Comparison of ENCODE assay signal across 24 mouse cellular contexts in genomic region chr6:33001271-33001670, GRCm38 (mm10). TPM values are rescaled to one million over a fixed set of nuclear protein-coding genes. Genes with fewer than 3 reads are reported as not detected.
DNase-seq lines count a peak whose midpoint lies in the region; ATAC-seq and TF ChIP-seq lines count a peak whose summit lies in the region.
"Had no signal": no experiment of that assay in that cellular context is flagged by ENCODE, and none has a peak within 500 bp of the region (broad histone marks: within the 10 kb centered on the region; RNA-seq: fewer than 3 reads in every experiment).

No protein-coding gene starts in this region.

- WGBS in kidney, postnatal 0 days = 89% methylated on average over 15 of the region's 15 CpGs

- no peak overlapping the region for H3K27ac ChIP-seq in kidney, postnatal 0 days
- H3K27ac ChIP-seq: embryonic facial prominence, embryonic 10.5 days; embryonic facial prominence, embryonic 13.5 days; forebrain, embryonic 12.5 days; forebrain, embryonic 15.5 days; hindbrain, embryonic 13.5 days had no signal

- 0 out of 2 replicates have a peak, but pooled peaks cover 7% of the 10 kb centered on the region for H3K4me1 ChIP-seq in kidney, postnatal 0 days (replicated peaks; ENCODE audit: insufficient read depth, low read length)

- H3K27me3 ChIP-seq in kidney, postnatal 0 days (ENCODE audit: insufficient read depth, low read length) = no peaks in the 10 kb centered on the region
- H3K27me3 ChIP-seq: embryonic facial prominence, embryonic 13.5 days; forebrain, embryonic 12.5 days; forebrain, embryonic 15.5 days; hindbrain, embryonic 13.5 days had no signal

- no peak overlapping the region for H3K4me3 ChIP-seq in kidney, postnatal 0 days (replicated peaks; ENCODE audit: low read depth, low read length)
- H3K4me3 ChIP-seq: embryonic facial prominence, embryonic 10.5 days; embryonic facial prominence, embryonic 13.5 days; erythroblast, embryonic 14.5 days; forebrain, embryonic 12.5 days; forebrain, embryonic 15.5 days; hindbrain, embryonic 13.5 days had no signal

- no peaks in the 10 kb centered on the region for H3K9me3 ChIP-seq in kidney, postnatal 0 days (replicated peaks; ENCODE audit: low read length)
- H3K9me3 ChIP-seq: embryonic facial prominence, embryonic 10.5 days; embryonic facial prominence, embryonic 13.5 days; forebrain, embryonic 12.5 days; forebrain, embryonic 15.5 days; hindbrain, embryonic 13.5 days had no signal

- no peak overlapping the region for H3K9ac ChIP-seq in kidney, postnatal 0 days (ENCODE audit: low read depth, low read length)
- H3K9ac ChIP-seq: embryonic facial prominence, embryonic 13.5 days; forebrain, embryonic 12.5 days; forebrain, embryonic 15.5 days; hindbrain, embryonic 13.5 days had no signal

- no peak for TF ChIP-seq CTCF in kidney, postnatal 0 days (IDR thresholded peaks at IDR 0.05; ENCODE audit: low read depth)

- no peak overlapping the region for H3K4me2 ChIP-seq in kidney, postnatal 0 days (ENCODE audit: low read length)
- H3K4me2 ChIP-seq: embryonic facial prominence, embryonic 13.5 days; forebrain, embryonic 12.5 days; forebrain, embryonic 15.5 days; heart, embryonic 11.5 days; hindbrain, embryonic 13.5 days had no signal

- ATAC-seq in kidney, postnatal 0 days (replicated peaks; ENCODE audit: low FRiP score, low read depth) = peak; percentile 78; the same call in 1 of the 2 replicates
- ATAC-seq: activated CD4-positive, CD25-positive, alpha-beta regulatory T cell, adult 4 months; forebrain, embryonic 15.5 days had no signal

- H3K36me3 ChIP-seq in kidney, postnatal 0 days (ENCODE audit: insufficient read depth, low read length) = no peaks in the 10 kb centered on the region
- H3K36me3 ChIP-seq: embryonic facial prominence, embryonic 13.5 days; forebrain, embryonic 12.5 days; forebrain, embryonic 15.5 days; hindbrain, embryonic 13.5 days had no signal

- DNase-seq in kidney, adult 11 months = peak; percentile 69
- no peak for DNase-seq in kidney, postnatal 4 days
- DNase-seq in kidney, adult 8-10 months = peak; percentile 68 to 76
- no peak for DNase-seq in kidney, postnatal 10 days
- DNase-seq in kidney, postnatal 0 days (ENCODE audit: low spot score) = no peak
- peak; percentile 55 to 80 for DNase-seq in kidney, postnatal 36 days
- DNase-seq in frontal cortex, postnatal 25 days (ENCODE audit: low spot score in 2 of 2) = no peak
- no peak for DNase-seq in right cerebral cortex, postnatal 14 days
- DNase-seq: adrenal gland, adult 8-10 months; adrenal gland, postnatal 25 days; cerebellum, adult 11-12 months; cerebellum, adult 8-10 months; embryo, embryonic 11 days; gastrocnemius, postnatal 10 days; gastrocnemius, postnatal 36 days; heart, adult 11 months had no signal

RNA-seq across cellular contexts. Expression of gene Chchd3, which starts 58.8 kb away (rescaled TPM):
- 154 and 160 TPM in 2 replicates for polyA plus RNA-seq in kidney, postnatal 0 days (2015; fragmentation: Nextera tagmentation; extraction: Ambion mirVana)

Comparison
In these comparisons a context has a peak if more than half of its experiments do, and no peak if none do; other contexts are left out.
1. DNase-seq: peak in kidney, adult 11 months (single experiment), kidney, adult 8-10 months (2 of 2) and kidney, postnatal 36 days (2 of 2); none in kidney, postnatal 4 days (0 of 2), kidney, postnatal 10 days (single experiment), kidney, postnatal 0 days (single experiment), frontal cortex, postnatal 25 days (0 of 2) and right cerebral cortex, postnatal 14 days (single experiment).